Mouse (Mus musculus) hindbrain, embryonic 10.5 days (tissue): ENCODE measurements around the gene Brd7. TPM values are rescaled to one million over a fixed set of nuclear protein-coding genes. Genes with fewer than 3 reads are reported as not detected.

ENCODE experiments used
- DNase-seq: peaks from one replicate; pipeline ENCODE4 v3.0.0-alpha.2; 2017; ENCODE audit warnings: low spot score
- H3K27ac ChIP-seq: fragments of 300-500 bp; sonication (generic); 2 replicates; pipeline ENCODE4 v1.5.1; 2016; ENCODE audit warnings: mild to moderate bottlenecking, moderate library complexity
- H3K27me3 ChIP-seq: fragments of 300-500 bp; sonication (generic); 2 replicates; pipeline ENCODE4 v1.6.1; 2016; ENCODE audit warnings: mild to moderate bottlenecking; ENCODE audit not compliant: poor library complexity, insufficient read depth, severe bottlenecking
- H3K36me3 ChIP-seq: fragments of 300-500 bp; sonication (generic); 2 replicates; pipeline ENCODE4 v1.6.1; 2016; ENCODE audit warnings: mild to moderate bottlenecking, moderate library complexity
- H3K4me1 ChIP-seq: fragments of 300-500 bp; sonication (generic); replicated peaks from 2 replicates; pipeline ENCODE4 v1.6.1; 2016; ENCODE audit warnings: mild to moderate bottlenecking
- H3K4me3 ChIP-seq: fragments of 300-500 bp; sonication (generic); 2 replicates; pipeline ENCODE4 v1.5.1; 2016; ENCODE audit warnings: mild to moderate bottlenecking, moderate library complexity
- H3K9me3 ChIP-seq: fragments of 300-500 bp; sonication (generic); 2 replicates; pipeline ENCODE4 v1.6.1; 2016; ENCODE audit warnings: mild to moderate bottlenecking, moderate library complexity
- WGBS: fragments of 180-500 bp; shearing (Covaris S2); methylation state at CpG from one replicate; pipeline ENCODE4 v1.1.7; 2016; 5-methylcytosine and 5-hydroxymethylcytosine counted together
- polyA plus RNA-seq: library from polyadenylated mRNA; unstranded; fragments of >200 nt; fragmentation: Nextera tagmentation; extraction: Ambion mirVana; gene quantifications from 2 replicates; pipeline ENCODE4 v1.2.1, GENCODE M21; 2016

Gene Brd7
- polyA plus RNA-seq, 1 experiment from 2014 or later = 61.8 TPM

DNA sequence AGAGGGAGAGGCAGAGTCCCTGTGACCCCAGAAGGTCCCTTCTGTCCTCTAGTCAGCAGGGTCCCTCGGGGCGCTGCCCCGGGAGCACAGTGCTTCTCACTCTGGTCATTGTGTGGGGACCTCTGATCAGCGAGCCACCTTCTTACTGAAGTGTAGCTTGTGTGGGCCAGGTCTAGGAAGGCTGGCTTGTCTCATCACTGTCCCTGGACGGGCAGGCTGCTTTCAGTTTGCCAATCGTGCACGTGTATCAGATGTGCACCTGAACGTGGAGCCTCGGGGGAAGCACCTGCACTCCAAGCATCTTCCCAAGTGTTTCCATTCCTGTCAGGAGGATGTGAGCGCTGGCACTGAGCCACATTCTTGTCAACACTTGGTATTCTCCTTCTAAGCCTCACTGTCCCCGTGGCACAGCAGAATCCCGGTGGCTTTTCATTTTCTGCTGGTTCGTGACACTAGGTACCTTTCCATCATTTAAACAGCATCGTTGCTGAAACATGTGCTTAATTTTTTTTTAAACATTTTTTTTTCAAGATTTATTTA is 75.5 kb downstream of the Brd7 start:
- Histone ChIP-seq H3K9me3 (no peaks in the 10 kb centered on the region), H3K4me1 (peaks cover 48% of the 10 kb centered on the region), H3K36me3 (no peaks in the 10 kb centered on the region), H3K4me3 (no peak overlapping the region), H3K27me3 (no peaks in the 10 kb centered on the region), H3K27ac (no peak overlapping the region)
- no peak for DNase-seq
- 92% methylated on average over 14 of the region's 14 CpGs for WGBS

DNA sequence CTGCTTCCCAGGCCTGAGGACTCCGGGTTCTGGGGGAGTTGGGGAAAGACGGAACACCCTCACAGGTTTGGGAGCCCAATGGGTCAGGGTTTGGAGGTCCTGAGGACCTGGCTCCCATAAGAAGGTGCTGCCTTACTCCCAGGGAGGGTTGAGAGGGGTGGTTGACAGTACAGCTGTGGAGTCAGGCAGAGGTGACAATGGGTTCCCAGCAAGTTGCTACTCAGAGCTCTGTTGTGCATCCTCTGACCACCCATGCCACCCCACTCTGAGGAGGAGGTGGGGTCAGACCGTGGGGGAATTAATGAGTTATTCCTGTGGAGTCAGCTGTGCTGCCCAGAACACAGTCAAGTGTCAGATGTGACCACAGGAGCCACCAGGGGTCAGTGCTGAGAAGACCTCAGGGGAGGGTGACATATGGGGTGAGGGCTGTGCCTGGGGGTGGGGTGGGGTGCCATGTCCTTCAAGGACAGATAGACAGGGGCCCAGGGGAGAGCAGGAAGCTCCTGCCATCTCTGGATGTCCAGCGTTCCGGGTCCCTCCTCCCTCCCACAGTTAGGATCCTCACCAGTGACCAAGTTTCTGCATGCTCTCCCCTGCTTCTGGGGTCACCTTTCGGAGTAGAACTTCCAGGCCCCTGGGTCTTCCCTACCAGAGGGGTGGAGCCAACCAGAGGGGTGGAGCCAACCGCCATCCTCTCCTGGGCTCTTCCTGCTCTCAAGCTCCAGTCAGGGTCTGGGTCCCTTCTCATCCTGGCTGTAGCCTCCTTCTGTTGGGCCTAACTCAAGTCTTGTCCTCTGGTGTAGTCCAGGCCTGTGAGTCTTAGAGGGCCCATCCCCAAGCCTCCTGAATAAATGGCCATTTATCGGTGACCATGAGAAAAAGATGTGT is 76.3 kb downstream of the Brd7 start:
- H3K4me3 ChIP-seq = no peak overlapping the region
- H3K27ac ChIP-seq = no peak overlapping the region
- peaks cover 46% of the 10 kb centered on the region for H3K4me1 ChIP-seq
- 82% methylated on average over 8 of the region's 8 CpGs for WGBS
- H3K27me3 ChIP-seq = no peaks in the 10 kb centered on the region
- no peak for DNase-seq
- H3K9me3 ChIP-seq = no peaks in the 10 kb centered on the region
- H3K36me3 ChIP-seq = no peaks in the 10 kb centered on the region

DNA sequence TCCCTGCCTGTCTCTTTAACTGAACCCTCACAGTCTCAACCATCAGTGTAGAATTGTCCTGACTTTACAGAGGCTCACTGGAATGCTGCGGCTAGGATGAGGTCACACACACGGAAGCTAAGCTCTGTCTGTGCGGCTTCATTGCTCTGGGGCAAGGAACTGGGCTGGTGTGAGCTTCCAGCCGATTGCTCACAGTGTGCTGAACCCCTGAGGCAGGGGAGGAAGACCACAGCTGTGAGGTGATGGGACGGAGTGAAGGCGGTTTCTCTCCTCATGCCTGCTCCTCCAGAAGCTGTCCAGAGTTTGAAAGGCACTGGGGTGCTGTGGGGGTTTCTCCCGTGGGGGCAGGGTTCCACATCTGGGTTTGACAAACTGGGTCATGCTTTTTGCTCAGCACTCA is 77.3 kb downstream of the Brd7 start:
- peaks cover 42% of the 10 kb centered on the region for H3K4me1 ChIP-seq
- H3K27me3 ChIP-seq = no peaks in the 10 kb centered on the region
- 55% methylated on average over 7 of the region's 7 CpGs for WGBS
- 0 out of 2 replicates have a peak overlapping the region, but pooled peaks have one; percentile 40 for H3K27ac ChIP-seq
- no peaks in the 10 kb centered on the region for H3K9me3 ChIP-seq
- no peak for DNase-seq
- no peak overlapping the region for H3K4me3 ChIP-seq
- no peaks in the 10 kb centered on the region for H3K36me3 ChIP-seq

DNA sequence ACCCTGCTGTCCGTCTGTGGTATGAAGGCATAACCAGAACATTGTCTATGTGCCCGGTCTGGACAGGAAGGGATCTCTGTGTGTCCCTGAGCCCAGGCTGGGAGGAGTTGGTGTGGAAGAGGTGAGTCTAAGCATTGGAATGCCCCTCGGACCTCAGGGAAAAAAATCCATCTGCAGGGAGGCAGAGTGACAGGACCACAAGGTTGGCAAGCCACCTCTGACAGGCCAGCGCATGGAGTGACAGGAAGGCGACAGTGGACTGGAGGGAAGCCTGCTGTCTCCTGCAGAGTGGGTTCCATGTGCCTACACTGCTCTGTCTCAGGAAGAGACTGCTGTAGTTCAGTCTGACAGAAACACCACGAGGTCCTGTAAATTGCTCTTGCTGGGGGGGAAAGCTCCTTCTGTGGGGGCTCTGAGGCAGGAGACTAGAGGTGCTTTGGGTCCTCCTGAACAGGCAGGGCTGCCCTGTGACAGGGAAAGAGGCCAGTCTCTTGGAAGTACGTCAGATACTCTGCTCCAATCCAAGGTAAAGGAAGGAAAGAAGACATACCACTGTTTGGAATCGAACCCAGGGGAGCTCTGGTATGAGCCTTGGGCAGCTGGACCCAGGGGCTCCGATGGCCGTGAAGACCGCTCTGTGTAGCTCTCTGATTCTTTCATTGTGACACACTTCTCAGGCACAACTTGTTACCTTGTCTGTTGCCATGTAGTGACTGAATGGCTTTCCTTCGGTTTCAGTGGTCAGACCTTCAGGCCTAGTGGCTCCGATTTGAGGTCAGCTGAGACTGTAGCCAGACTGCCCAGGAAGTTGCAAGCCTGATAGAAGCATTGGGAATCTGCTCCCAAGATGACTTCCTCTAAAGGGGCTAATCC is 78.5 kb downstream of the Brd7 start:
- 82% methylated on average over 13 of the region's 13 CpGs for WGBS
- no peak for DNase-seq
- Histone ChIP-seq H3K9me3 (no peaks in the 10 kb centered on the region), H3K27ac (no peak overlapping the region), H3K27me3 (no peaks in the 10 kb centered on the region), H3K4me1 (peaks cover 35% of the 10 kb centered on the region), H3K4me3 (no peak overlapping the region), H3K36me3 (no peaks in the 10 kb centered on the region)

DNA sequence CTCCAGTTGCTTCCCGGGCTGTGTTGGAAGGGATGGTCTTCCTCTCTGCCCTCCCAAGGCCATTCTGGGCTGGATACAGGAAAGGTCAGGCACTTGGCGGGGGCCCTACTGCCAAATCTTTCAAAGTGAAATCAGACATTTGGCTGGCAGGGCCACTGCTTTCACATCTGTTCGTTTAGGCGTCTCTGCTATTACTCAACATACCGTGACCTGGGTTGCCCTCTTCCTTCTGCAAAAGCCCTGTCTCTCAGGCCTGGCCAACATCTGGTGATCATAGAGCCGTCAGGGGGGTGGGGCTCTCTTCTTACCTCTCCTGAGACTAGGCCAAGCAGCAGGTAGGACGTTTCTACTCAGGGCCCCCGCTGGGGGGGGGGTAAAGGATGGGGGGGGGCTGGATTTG is 79.3 kb downstream of the Brd7 start:
- Histone ChIP-seq H3K9me3 (no peaks in the 10 kb centered on the region), H3K27me3 (no peaks in the 10 kb centered on the region), H3K36me3 (no peaks in the 10 kb centered on the region), H3K4me1 (peaks cover 29% of the 10 kb centered on the region), H3K27ac (no peak overlapping the region), H3K4me3 (no peak overlapping the region)
- WGBS = 44% methylated on average over 8 of the region's 8 CpGs
- peak; percentile 61 for DNase-seq

Other genes with a start within 250 kb of the Brd7 start
- gene Cnep1r1, start 243.4 kb downstream of the Brd7 start, polyA plus RNA-seq = 45.3 and 49.3 TPM in 2 replicates
- 42.0 and 47.0 TPM in 2 replicates for gene Heatr3, start 224.3 kb downstream of the Brd7 start, polyA plus RNA-seq
- 8.1 and 10.0 TPM in 2 replicates for gene Tent4b, start 163.0 kb downstream of the Brd7 start, polyA plus RNA-seq
- gene Adcy7, start 89.8 kb downstream of the Brd7 start, polyA plus RNA-seq = 2.9 and 4.1 TPM in 2 replicates
- gene Nkd1, start 159.2 kb upstream of the Brd7 start, polyA plus RNA-seq = 124 and 125 TPM in 2 replicates